Mouse (Mus musculus): Measurements from ENCODE around the gene Sorbs1.

GRCm38 (mm10) chr19:40512500-40513421 is 818 bp downstream of the Sorbs1 start:
- TF ChIP-seq CTCF (conservative IDR thresholded peaks at IDR 0.05; ENCODE audit: low read length) (no peak), NANOG (IDR thresholded peaks at IDR 0.05; ENCODE audit: borderline replicate concordance, low read length) (no peak)

All from E14TG2a.4 (cell line).